Mouse (Mus musculus) layer of hippocampus, adult 18-20 months (tissue): ENCODE measurements around the gene Hoxc9. TPM values are rescaled to one million over a fixed set of nuclear protein-coding genes. Genes with fewer than 3 reads are reported as not detected.

Source experiments
- DNase-seq, 2 experiments: peaks; one replicate each; pipeline ENCODE4 v3.0.0; 2022; ENCODE audit warnings: low spot score in 2 of 2
- total RNA-seq, 2 experiments: library from RNA; stranded (reverse); gene quantifications; 2 replicates each; pipeline ENCODE4 v1.2.3; 2021

The Hoxc9 gene
- total RNA-seq, 2 experiments from 2014 or later: not detected

DNA sequence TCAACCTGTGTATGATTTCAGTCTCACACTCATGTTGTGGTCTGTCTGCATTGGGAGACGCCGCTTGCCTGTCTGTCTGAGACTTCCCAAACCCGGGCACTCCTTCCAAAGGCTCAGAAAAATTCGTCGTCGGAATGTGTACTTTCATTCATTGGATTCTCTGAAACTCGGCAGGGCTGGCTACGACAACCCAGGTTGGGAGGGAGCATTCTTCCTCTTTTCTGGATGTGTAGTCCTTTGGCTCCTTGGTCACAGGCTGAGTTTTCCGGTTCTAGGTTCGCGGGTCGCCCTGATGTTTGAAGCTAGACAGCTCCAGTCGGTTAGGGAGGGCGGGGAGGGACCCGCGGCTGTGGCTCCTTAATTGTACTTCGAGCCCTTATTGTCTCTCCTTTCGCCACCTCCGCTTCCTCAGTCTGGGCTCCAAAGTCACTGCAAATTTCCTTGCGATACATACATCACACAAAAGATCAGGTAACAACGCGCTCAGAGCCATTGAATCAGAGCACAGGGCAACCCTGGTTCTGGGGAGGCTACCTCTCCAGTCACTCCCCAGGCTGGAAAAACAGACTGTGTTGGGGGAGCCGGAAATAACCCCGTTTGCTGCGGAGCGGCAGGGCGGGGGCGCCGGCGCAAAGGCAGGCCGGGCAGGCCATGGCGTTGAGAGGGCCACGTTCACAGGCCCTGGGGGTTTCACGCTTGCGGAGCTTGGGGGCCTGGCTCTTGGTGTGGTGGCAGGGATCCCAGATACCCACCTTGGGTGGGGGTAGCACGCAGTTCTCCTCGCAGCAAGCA lies 588 bp downstream of the Hoxc9 start:
- no peak for DNase-seq

DNA sequence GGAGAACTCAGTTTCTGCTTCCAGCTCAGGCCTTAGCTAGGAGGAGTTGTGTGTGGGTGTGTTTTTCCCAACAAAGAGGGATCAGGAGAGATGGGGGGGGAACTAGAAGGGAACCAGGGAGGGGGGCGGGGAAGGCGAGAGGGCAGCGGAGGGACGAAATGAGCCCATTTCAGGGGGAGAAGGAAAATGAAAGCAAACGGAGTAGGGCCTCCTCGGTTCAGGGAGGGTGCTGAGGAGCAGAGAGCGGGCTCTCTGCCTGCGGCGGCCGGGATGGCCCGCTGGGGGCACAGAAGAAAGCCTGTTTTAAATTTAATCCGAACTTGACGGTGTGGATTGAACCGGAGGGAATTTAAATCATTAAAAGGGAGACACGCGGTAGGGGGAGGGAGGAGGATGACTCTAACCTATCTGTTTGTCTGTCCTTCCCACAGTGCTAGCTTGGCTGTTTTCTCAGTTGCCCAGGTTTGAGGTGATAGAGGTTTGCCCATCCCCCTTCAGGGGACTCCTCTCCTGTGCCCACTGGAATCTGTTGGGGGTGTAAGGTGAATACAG lies 1.3 kb downstream of the Hoxc9 start:
- DNase-seq: no peak

- no peak for DNase-seq
Observed at GRCm38 (mm10) chr15:102978615-102979515, 2.6 kb downstream of the Hoxc9 start.

DNA sequence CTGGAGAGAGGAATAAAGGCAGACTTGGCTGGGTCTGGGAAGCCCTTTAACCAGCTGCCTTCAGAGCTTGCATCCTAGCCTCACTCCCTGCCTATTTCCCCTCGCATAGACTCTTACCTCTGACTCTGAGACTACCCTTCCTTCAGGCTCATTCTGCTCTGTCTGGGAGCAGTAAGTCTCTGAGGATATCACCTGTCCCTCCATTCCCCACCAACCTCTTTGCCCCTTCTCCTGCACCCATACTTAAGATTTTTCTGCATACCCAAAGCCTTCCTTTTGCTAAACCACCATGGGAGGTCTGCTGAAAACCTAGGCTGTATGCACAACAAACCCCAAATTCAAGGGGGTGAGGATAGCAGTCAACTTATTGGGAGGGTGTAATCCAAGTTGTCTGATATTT lies 3.7 kb downstream of the Hoxc9 start:
- DNase-seq: no peak

- DNase-seq: no peak
Observed at GRCm38 (mm10) chr15:102980352-102980751, 4.1 kb downstream of the Hoxc9 start.

DNA sequence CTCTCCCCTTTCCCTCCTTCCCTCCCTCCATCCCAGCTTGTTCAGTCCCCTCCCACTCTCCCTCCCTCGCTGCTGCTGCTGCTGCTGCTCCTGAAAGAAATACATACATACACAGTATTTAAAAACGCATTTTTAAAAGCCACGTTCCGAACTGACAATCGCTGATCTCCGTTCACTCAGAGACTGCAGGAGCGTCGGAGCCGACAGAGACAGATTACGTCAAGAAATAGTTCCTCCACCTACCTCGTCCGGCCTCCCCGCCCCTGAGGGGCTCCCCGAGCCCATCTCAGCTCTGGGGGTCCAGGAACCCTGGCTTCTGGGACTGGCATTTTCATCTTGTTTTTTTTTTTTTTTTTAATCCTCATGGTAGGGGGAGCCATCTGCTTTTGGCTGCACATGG lies 4.7 kb downstream of the Hoxc9 start:
- DNase-seq: no peak

DNA sequence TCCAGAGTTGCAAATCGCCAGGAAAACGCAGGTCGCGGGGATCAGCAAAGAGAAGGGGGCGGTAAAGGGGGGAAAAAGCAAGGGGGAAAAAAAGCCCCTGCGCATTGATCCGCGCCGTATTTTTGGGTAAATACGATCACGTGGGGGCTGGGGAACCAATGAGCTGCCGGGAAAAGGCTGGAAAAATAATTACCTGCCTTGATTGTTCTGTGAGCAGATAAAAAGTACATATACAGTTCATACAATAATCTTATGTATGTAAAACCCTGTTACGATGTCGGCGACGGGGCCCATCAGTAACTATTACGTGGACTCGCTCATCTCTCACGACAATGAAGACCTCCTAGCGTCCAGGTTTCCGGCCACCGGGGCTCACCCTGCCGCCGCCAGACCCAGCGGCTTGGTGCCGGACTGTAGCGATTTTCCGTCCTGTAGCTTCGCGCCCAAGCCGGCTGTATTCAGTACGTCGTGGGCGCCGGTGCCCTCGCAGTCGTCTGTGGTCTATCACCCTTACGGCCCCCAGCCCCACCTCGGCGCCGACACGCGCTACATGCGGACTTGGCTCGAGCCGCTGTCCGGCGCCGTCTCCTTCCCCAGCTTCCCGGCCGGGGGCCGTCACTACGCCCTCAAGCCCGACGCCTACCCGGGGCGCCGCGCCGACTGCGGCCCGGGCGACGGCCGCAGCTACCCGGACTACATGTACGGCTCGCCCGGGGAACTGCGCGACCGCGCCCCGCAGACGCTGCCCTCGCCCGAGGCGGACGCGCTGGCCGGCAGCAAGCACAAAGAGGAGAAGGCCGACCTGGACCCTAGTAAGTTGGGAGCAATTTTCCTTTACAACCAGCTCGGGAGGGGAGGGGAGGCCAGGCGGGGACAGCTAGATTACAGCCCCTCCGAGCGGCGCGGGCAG lies 5.4 kb downstream of the Hoxc9 start:
- DNase-seq: no peak

GRCm38 (mm10) chr15:102983716-102984115 lies 7.5 kb downstream of the Hoxc9 start:
- DNase-seq: no peak

GRCm38 (mm10) chr15:102984521-102984920 lies 8.3 kb downstream of the Hoxc9 start:
- no peak for DNase-seq

GRCm38 (mm10) chr15:102984925-102985324 lies 8.7 kb downstream of the Hoxc9 start:
- no peak for DNase-seq

- peak; percentile 68 to 89 for DNase-seq
Observed at GRCm38 (mm10) chr15:102987124-102987833, 11.0 kb downstream of the Hoxc9 start.

GRCm38 (mm10) chr15:102988078-102988477 lies 11.8 kb downstream of the Hoxc9 start:
- DNase-seq: no peak

DNA sequence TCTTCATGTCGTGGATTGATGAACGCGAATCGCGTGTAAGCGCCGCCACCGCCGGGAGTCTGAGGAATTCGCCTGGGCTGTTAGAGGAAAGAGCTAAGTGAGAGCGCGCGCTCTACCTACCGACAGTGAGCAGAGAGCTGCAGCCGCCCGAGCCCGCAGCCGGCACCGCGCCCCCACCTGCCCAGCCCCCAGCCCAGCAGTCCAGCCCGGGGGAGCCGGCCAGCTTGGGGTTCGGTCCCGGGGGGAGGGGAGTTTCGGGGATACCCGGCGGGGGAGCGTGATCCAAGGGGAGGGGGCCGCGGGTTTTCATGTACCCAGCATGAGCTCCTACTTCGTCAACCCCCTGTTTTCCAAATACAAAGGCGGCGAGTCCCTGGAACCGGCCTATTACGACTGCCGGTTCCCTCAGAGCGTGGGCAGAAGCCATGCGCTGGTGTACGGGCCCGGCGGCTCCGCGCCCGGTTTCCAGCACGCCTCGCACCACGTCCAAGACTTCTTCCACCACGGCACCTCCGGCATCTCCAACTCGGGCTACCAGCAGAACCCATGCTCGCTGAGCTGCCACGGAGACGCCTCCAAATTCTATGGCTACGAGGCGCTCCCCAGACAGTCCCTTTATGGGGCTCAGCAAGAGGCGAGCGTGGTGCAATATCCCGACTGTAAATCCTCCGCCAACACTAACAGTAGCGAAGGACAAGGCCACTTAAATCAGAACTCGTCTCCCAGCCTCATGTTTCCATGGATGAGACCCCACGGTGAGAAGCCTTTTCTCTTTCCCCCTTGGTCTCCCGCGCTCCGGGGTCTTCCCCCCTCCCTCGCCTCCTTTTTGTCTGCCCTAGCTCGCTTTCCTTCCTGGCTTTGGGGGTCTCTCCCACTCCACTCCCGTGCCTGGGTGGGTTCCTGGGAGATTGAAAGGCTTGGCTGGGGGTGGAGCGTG lies 14.5 kb downstream of the Hoxc9 start, which contains the start of gene Hoxc8:
TSS of gene Hoxc8 (plus strand) at position 147 of the 937 bp plus-strand sequence.
- no peak for DNase-seq

DNA sequence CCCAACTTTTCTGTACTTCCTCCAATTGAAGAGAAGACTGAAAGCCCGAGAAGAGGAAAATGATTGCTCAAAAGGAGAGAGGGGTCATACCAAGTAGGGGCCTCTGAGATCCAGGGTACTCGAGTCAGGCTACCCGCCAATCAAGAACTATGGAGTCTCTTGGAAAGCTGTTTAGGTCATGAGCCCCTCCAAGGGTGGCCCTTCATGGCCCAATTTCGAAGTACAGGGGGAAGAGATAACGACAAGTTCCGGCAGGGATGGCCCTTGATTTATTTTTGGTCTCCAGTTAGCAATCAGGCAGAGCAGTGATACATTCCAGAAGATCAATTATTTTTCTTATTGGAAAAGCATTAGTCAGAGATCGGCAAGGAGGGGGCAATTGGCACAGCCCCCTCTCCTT lies 15.5 kb downstream of the Hoxc9 start:
- no peak for DNase-seq

GRCm38 (mm10) chr15:102992206-102992605 lies 16.0 kb downstream of the Hoxc9 start:
- no peak for DNase-seq

GRCm38 (mm10) chr15:102992863-102993262 lies 16.6 kb downstream of the Hoxc9 start:
- no peak for DNase-seq

- no peak for DNase-seq
Observed at GRCm38 (mm10) chr15:102996548-102996947, 20.3 kb downstream of the Hoxc9 start.

- no peak for DNase-seq
Observed at GRCm38 (mm10) chr15:102997431-102997830, 21.2 kb downstream of the Hoxc9 start.

DNA sequence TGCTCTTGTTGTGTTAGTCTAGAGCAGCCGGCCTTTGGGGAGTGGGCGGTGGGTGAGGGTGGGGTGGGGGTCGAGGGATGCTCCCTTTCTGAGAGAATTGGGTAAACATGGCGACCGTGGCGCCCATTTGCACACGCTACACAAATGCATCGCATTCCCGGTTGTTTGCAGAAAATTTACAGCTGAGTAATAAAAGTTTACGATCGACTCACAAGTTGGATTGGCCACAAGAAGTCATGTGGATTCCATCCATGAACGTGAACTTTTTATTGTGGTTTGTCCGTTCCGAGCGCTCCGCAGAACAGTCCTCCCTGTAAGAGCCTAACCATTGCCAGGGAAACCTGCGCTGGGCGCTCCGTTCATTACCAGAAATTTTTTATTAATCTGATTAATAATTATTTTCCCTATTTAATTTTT lies 21.7 kb downstream of the Hoxc9 start, which contains the start of gene Hoxc6:
TSS of gene Hoxc6 (plus strand) at position 319 of the 417 bp plus-strand sequence.
- DNase-seq: no peak
